Mouse (Mus musculus): ENCODE results near the gene Snrnp35.

Gene Snrnp35

DNA sequence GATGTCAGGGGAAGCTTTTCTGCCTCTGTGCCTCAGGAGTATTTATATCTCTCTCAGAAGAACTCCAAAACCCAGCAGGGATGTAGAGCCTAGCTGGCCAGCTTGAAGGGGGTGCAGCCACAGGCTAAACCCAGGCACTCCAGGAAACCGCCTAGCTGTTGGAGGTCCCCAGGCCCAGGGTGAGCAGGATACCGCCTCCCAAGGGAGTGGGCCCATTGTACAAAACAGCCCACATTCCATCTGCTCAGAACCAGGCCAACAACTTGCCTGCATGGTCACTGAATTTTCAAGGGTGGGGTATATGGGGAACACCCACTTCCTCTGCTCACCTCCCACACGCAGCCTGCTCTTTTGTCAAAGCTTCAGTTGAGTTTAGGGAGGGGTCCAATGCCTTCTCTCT lies 17.6 kb downstream of the Snrnp35 start:
- DNase-seq (ENCODE audit: low spot score in 2 of 2): no peak

- DNase-seq (ENCODE audit: low spot score in 2 of 2): no peak
Measured at GRCm38 (mm10) chr5:124501541-124501940, 18.6 kb downstream of the Snrnp35 start.

DNA sequence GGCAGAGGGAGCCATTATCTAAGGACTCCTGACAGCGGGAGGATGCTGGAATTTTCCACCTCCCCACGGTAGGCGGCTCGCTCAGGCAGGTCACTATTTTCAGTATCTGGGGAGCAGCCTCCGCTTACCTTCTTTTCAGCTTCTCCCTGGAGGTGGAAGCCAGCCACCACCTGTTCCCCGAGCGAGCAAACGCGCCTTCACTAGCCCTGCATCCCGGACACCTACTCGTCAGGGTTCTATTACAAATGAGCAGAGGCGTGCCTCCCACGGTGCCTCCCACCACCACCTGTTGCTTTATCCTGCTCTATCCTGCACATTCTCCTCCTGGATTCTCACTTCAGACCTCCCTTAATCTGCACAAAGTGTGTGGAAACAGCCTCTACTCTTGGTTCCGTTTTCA lies 20.8 kb downstream of the Snrnp35 start:
- DNase-seq (ENCODE audit: low spot score in 2 of 2): peak; percentile 50 to 54

DNA sequence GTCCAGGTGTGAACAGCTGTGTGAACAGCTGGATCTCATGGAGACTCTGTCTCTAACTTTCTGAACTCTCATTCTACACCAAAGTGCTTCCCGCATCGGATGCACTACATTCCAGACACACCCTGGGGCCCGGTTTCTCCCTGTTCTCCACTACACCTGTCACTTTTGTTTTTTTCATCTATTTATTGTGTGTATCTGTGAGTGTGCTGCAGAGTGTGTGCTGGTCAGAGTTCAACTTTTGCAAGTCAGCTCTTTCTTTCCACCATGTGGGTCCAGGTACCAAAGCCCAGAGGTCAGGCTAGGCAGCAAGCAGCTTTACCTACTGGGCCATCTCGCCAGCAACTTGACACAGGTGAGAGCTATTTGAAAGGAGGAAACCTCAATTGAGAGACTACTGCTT lies 22.3 kb downstream of the Snrnp35 start:
- DNase-seq (ENCODE audit: low spot score in 2 of 2): no peak

- no peak for DNase-seq (ENCODE audit: low spot score in 2 of 2)
Measured at GRCm38 (mm10) chr5:124506731-124507359, 23.9 kb downstream of the Snrnp35 start.

DNA sequence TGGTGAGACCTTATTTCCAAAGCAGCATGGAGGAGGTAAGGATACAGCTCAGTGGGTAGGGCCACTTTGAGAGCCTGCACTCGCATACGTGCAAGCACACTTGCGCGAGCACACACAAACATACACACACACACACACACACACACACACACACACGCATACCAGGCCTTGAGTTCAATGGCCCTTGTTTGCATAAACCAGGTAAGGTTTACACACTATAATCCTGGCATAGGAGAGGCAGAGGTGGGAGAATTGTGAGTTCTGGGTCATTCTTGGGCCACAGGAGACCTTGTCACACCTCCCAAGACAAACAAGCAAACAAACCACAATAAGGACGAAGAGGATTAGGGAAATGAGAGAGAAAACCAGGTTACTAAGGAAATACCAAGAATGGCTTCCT lies 26.3 kb downstream of the Snrnp35 start:
- DNase-seq (ENCODE audit: low spot score in 2 of 2): no peak

GRCm38 (mm10) chr5:124509742-124510237 lies 26.9 kb downstream of the Snrnp35 start:
- no peak for DNase-seq (ENCODE audit: low spot score in 2 of 2)

GRCm38 (mm10) chr5:124510536-124511050 lies 27.7 kb downstream of the Snrnp35 start:
- DNase-seq (ENCODE audit: low spot score in 2 of 2): no peak

GRCm38 (mm10) chr5:124515789-124516188 lies 32.9 kb downstream of the Snrnp35 start:
- DNase-seq (ENCODE audit: low spot score in 2 of 2): no peak

- DNase-seq (ENCODE audit: low spot score in 2 of 2): peak; percentile 63 to 68
Measured at GRCm38 (mm10) chr5:124518648-124519047, 35.7 kb downstream of the Snrnp35 start.

GRCm38 (mm10) chr5:124521588-124521987 lies 38.7 kb downstream of the Snrnp35 start:
- DNase-seq (ENCODE audit: low spot score in 2 of 2): no peak

GRCm38 (mm10) chr5:124523032-124523431 lies 40.1 kb downstream of the Snrnp35 start:
- no peak for DNase-seq (ENCODE audit: low spot score in 2 of 2)

DNA sequence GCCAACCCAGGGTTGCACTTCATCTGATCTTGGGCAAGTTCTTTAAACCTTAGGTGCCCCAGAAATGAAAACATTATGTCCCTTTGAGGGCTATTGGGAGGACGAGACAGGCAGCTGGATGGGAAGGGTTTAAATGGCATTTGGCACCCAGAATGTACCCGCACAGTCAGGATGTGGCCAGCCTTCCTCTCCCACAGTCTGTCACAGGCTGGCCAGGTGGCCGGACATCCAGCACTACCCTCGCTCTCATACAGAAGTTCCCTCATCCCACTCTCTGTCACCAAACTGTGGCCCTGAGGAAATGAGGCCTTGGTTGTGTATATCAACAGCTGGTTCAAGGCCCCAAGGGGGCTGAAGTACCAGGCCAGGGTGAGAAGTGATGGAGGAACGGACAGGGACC lies 42.0 kb downstream of the Snrnp35 start:
- no peak for DNase-seq (ENCODE audit: low spot score in 2 of 2)

GRCm38 (mm10) chr5:124528351-124528750 lies 45.4 kb downstream of the Snrnp35 start:
- no peak for DNase-seq (ENCODE audit: low spot score in 2 of 2)

DNA sequence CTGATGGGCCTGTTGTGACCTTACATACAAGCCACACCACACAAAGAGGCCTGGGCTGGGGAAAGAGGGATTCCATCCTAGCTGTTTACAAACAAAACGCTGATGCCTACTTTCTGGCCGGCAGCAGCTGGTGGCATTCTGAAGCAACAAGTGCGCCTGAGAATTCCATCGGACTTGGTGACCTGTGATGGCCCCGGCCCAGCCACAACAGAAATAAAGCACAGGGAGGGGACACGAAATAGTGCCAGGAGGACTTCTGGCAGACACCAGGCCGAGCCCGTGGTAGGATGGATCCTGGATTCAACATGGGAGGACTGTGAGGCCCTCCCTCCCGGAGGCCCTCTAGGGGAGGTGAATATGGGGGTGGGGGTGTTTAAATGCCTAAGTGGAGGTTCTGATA lies 45.9 kb downstream of the Snrnp35 start:
- no peak for DNase-seq (ENCODE audit: low spot score in 2 of 2)

GRCm38 (mm10) chr5:124529191-124529651 lies 46.3 kb downstream of the Snrnp35 start:
- no peak for DNase-seq (ENCODE audit: low spot score in 2 of 2)

GRCm38 (mm10) chr5:124529697-124530096 lies 46.8 kb downstream of the Snrnp35 start:
- no peak for DNase-seq (ENCODE audit: low spot score in 2 of 2)

GRCm38 (mm10) chr5:124530655-124531582 lies 48.0 kb downstream of the Snrnp35 start, which contains the start of gene Rilpl1:
Gene Rilpl1 (minus strand): TSS chr5:124531391.
- DNase-seq (ENCODE audit: low spot score in 2 of 2): peak; percentile 55 to 73

DNA sequence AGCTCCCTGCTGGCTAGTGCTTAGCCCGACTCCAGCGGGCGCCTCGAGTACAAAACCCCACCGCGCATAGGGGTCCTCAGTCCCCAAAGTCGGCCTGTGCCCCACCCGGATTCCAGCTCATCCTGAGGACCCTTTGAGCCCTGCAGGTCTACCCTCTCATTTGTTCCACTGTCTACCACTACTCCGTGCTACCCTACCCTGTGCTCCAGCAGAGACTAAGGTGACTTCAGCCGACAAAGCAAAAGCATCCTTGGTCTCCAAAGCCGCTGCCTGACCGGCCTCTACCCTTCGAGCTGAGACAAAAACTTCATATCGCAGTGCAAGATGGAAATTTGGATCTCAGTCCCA lies 48.6 kb downstream of the Snrnp35 start:
- DNase-seq (ENCODE audit: low spot score in 2 of 2): no peak

DNA sequence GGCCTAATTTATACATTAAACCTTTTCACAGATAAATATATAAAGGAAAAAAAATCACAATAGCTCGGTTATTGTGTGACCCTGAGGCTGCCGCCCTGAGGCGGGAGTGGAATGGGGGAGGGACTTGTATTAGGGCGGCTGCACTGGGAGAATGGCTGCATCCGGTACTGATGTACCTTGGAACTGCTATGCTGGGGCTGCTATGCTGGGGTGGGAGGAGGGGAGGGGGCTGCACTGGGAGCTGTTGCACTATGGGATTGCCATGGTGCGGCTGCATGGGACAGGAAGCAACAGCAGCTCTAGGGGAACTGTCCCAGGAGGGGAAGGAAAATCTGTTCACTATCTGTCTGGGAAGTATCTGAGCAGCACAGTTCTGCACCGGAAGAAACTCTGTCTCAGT lies 49.5 kb downstream of the Snrnp35 start:
- DNase-seq (ENCODE audit: low spot score in 2 of 2): no peak

DNA sequence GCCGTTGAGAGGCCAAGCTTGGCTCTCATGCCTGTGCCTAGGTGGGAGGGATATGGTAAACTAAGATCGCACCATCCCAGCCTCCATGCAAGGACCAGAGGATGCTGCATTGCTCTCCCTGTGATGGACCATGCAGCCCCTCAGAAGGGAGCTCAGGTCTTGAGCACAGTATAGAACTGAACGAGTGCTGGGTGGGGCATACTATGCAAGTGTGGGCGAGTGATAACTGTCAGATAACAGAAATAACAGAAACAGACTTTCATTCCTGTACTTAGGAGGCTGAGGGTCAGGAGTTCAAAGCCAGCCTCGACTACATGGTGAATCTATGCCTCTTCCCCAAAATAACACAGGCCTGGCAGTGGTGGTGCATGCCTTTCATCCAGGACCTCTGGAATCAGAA lies 52.1 kb downstream of the Snrnp35 start:
- no peak for DNase-seq (ENCODE audit: low spot score in 2 of 2)

- DNase-seq (ENCODE audit: low spot score in 2 of 2): no peak
Measured at GRCm38 (mm10) chr5:124536776-124537175, 53.8 kb downstream of the Snrnp35 start.
